ENCODE assay signal across 17 mouse cellular contexts in the genomic region with DNA sequence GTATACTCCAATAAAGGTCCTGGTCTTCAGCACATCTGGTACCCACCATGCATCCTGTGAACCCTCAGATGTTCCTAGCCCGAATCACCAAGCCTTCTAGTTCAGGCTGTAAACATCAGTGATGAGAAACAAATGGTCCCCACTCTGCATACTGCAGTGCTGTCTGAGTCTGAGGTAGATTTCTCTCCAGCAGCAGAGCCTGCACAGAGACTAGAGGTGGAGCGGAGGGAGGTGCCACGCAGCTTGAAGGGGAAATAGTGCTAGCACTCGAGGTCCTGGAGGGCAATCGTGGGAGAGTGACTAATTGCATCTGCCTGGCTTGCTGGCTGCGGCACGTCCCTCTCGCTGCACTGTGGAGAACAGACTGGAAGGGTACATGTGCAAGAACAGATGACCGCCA.
DNase-seq lines count a peak whose midpoint lies in the region; ATAC-seq lines count a peak whose summit lies in the region.
"Had no signal": no experiment of that assay in that cellular context is flagged by ENCODE, and none has a peak within 500 bp of the region (broad histone marks: within the 10 kb centered on the region; RNA-seq: fewer than 3 reads in every experiment).

No protein-coding gene starts in this region.

- no peak overlapping the region for H3K9ac ChIP-seq in intestine, embryonic 16.5 days (ENCODE audit: low read depth, low read length)
- no peak overlapping the region for H3K9ac ChIP-seq in intestine, embryonic 15.5 days
- H3K9ac ChIP-seq in lung, embryonic 16.5 days (ENCODE audit: low read length), result no peak overlapping the region
- H3K9ac ChIP-seq in embryonic facial prominence, embryonic 11.5 days (replicated peaks; ENCODE audit: low read length), result no peak overlapping the region
- H3K9ac ChIP-seq in limb, embryonic 13.5 days, result no peak overlapping the region
- H3K9ac ChIP-seq: hindbrain, embryonic 14.5 days; liver, embryonic 13.5 days had no signal

- H3K4me3 ChIP-seq in intestine, embryonic 16.5 days (ENCODE audit: low read length), result no peak overlapping the region
- H3K4me3 ChIP-seq in intestine, embryonic 15.5 days (replicated peaks), result no peak overlapping the region
- no peak overlapping the region for H3K4me3 ChIP-seq in lung, embryonic 16.5 days (ENCODE audit: low read length)
- H3K4me3 ChIP-seq in embryonic facial prominence, embryonic 11.5 days (ENCODE audit: low read depth, low read length), result no peak overlapping the region
- no peak overlapping the region for H3K4me3 ChIP-seq in limb, embryonic 13.5 days
- H3K4me3 ChIP-seq: erythroblast, embryonic 14.5 days; heart, adult 2 months; liver, embryonic 13.5 days had no signal

- no peak overlapping the region for H3K27ac ChIP-seq in intestine, embryonic 16.5 days (ENCODE audit: low read length)
- no peak overlapping the region for H3K27ac ChIP-seq in intestine, embryonic 15.5 days
- no peak overlapping the region for H3K27ac ChIP-seq in lung, embryonic 16.5 days (ENCODE audit: low read length)
- no peak overlapping the region for H3K27ac ChIP-seq in embryonic facial prominence, embryonic 11.5 days (replicated peaks; ENCODE audit: low read depth, low read length)
- no peak overlapping the region for H3K27ac ChIP-seq in limb, embryonic 13.5 days
- H3K27ac ChIP-seq: heart, adult 2 months; hindbrain, embryonic 14.5 days; liver, embryonic 13.5 days had no signal

- H3K4me2 ChIP-seq in intestine, embryonic 16.5 days (ENCODE audit: low read depth, low read length), result no peak overlapping the region
- H3K4me2 ChIP-seq in intestine, embryonic 15.5 days (replicated peaks), result no peak overlapping the region
- no peak overlapping the region for H3K4me2 ChIP-seq in lung, embryonic 16.5 days (ENCODE audit: low read depth, low read length)
- no peak overlapping the region for H3K4me2 ChIP-seq in embryonic facial prominence, embryonic 11.5 days (ENCODE audit: low read depth, low read length)
- no peak overlapping the region for H3K4me2 ChIP-seq in limb, embryonic 13.5 days (replicated peaks)
- H3K4me2 ChIP-seq: hindbrain, embryonic 14.5 days; liver, embryonic 13.5 days had no signal

- peak; percentile 36 for ATAC-seq in intestine, embryonic 16.5 days
- no peak for ATAC-seq in intestine, embryonic 15.5 days
- ATAC-seq in lung, embryonic 16.5 days (ENCODE audit: low read depth), result peak; percentile 32; the same call in 1 of the 2 replicates
- ATAC-seq in embryonic facial prominence, embryonic 11.5 days (replicated peaks; ENCODE audit: insufficient number of reproducible peaks, low FRiP score, low TSS enrichment, low read depth), result 0 out of 2 replicates have a peak, but pooled peaks have one; percentile 52
- peak; percentile 61 for ATAC-seq in limb, embryonic 13.5 days (ENCODE audit: low FRiP score, low read depth)
- no peak for ATAC-seq in inflammation-experienced regulatory T-cells, adult 6 months
- ATAC-seq: forebrain, embryonic 16.5 days had no signal

- DNase-seq in lung, postnatal 25 days (ENCODE audit: low spot score), result no peak
- peak; percentile 17 for DNase-seq in embryonic facial prominence, embryonic 11.5 days (ENCODE audit: low spot score)
- no peak for DNase-seq in layer of hippocampus, adult 18-20 months (ENCODE audit: low spot score in 2 of 2)
- DNase-seq: adrenal gland, adult 8-10 months; cerebellum, adult 11-12 months; heart, adult 2 months; liver, embryonic 13.5 days; midbrain, embryonic 14.5 days; right cerebral cortex, postnatal 25 days had no signal

- H3K27me3 ChIP-seq in intestine, embryonic 16.5 days (replicated peaks; ENCODE audit: control insufficient read depth, insufficient read depth, low read length), result no peaks in the 10 kb centered on the region
- peaks cover 4% of the 10 kb centered on the region for H3K27me3 ChIP-seq in intestine, embryonic 15.5 days (replicated peaks)
- H3K27me3 ChIP-seq in lung, embryonic 16.5 days (ENCODE audit: control insufficient read depth, insufficient read depth, low read depth, low read length), result no peaks in the 10 kb centered on the region
- H3K27me3 ChIP-seq in embryonic facial prominence, embryonic 11.5 days (ENCODE audit: control insufficient read depth, insufficient read depth, low read length), result no peaks in the 10 kb centered on the region
- H3K27me3 ChIP-seq in limb, embryonic 13.5 days, result peaks cover 15% of the 10 kb centered on the region; the same call in 1 of the 2 replicates
- H3K27me3 ChIP-seq: liver, embryonic 13.5 days had no signal

- 0 out of 2 replicates have a peak, but pooled peaks cover 2% of the 10 kb centered on the region for H3K4me1 ChIP-seq in intestine, embryonic 16.5 days (ENCODE audit: control insufficient read depth, insufficient read depth, low read length)
- 0 out of 2 replicates have a peak, but pooled peaks cover 3% of the 10 kb centered on the region for H3K4me1 ChIP-seq in intestine, embryonic 15.5 days (replicated peaks)
- H3K4me1 ChIP-seq in lung, embryonic 16.5 days (replicated peaks; ENCODE audit: control insufficient read depth, insufficient read depth, low read length), result no peaks in the 10 kb centered on the region; the same call in 1 of the 2 replicates
- H3K4me1 ChIP-seq in embryonic facial prominence, embryonic 11.5 days (ENCODE audit: control insufficient read depth, insufficient read depth, low read length), result no peaks in the 10 kb centered on the region; the same call in 1 of the 2 replicates
- H3K4me1 ChIP-seq in limb, embryonic 13.5 days, result peaks cover 27% of the 10 kb centered on the region
- H3K4me1 ChIP-seq: liver, embryonic 13.5 days had no signal

- WGBS in intestine, embryonic 16.5 days, result 44% methylated on average over 9 of the region's 9 CpGs
- 37% methylated on average over 9 of the region's 9 CpGs for WGBS in intestine, embryonic 15.5 days
- WGBS in lung, embryonic 16.5 days, result 44% methylated on average over 9 of the region's 9 CpGs
- WGBS in embryonic facial prominence, embryonic 11.5 days, result 34% methylated on average over 9 of the region's 9 CpGs
- WGBS in limb, embryonic 13.5 days, result 17% methylated on average over 9 of the region's 9 CpGs

- no peaks in the 10 kb centered on the region for H3K9me3 ChIP-seq in intestine, embryonic 16.5 days (ENCODE audit: control insufficient read depth, low read length)
- no peaks in the 10 kb centered on the region for H3K9me3 ChIP-seq in intestine, embryonic 15.5 days
- H3K9me3 ChIP-seq in lung, embryonic 16.5 days (ENCODE audit: control insufficient read depth, low read length), result no peaks in the 10 kb centered on the region
- H3K9me3 ChIP-seq in embryonic facial prominence, embryonic 11.5 days (replicated peaks; ENCODE audit: control insufficient read depth, low read length), result no peaks in the 10 kb centered on the region
- H3K9me3 ChIP-seq in limb, embryonic 13.5 days, result no peaks in the 10 kb centered on the region
- H3K9me3 ChIP-seq: liver, embryonic 13.5 days had no signal

- H3K36me3 ChIP-seq in intestine, embryonic 16.5 days (ENCODE audit: control insufficient read depth, insufficient read depth, low read length), result no peaks in the 10 kb centered on the region
- no peaks in the 10 kb centered on the region for H3K36me3 ChIP-seq in intestine, embryonic 15.5 days
- H3K36me3 ChIP-seq in lung, embryonic 16.5 days (ENCODE audit: control insufficient read depth, insufficient read depth, low read length), result no peaks in the 10 kb centered on the region
- H3K36me3 ChIP-seq in embryonic facial prominence, embryonic 11.5 days (replicated peaks; ENCODE audit: control insufficient read depth, insufficient read depth, low read depth, low read length), result no peaks in the 10 kb centered on the region
- H3K36me3 ChIP-seq in limb, embryonic 13.5 days, result no peaks in the 10 kb centered on the region
- H3K36me3 ChIP-seq: liver, embryonic 13.5 days had no signal

Comparison
In these comparisons a context has a peak if more than half of its experiments do, and no peak if none do; other contexts are left out.
1. ATAC-seq: peak in intestine, embryonic 16.5 days (single experiment), lung, embryonic 16.5 days (single experiment), embryonic facial prominence, embryonic 11.5 days (single experiment) and limb, embryonic 13.5 days (single experiment); none in intestine, embryonic 15.5 days (single experiment) and inflammation-experienced regulatory T-cells, adult 6 months (single experiment).